Mouse (Mus musculus): ENCODE measurements at regions not wholly inside any gene's neighbourhood (a gene's known extent, or its start where the extent isn't known, plus 50 kb on each side); places are given as distances from the start of the nearest gene placed in this dataset.
"Not testable (repeated sequence)": the region's sequence is repeated elsewhere in the genome, so short reads cannot be mapped to it uniquely, and the experiment has no call there.

DNA sequence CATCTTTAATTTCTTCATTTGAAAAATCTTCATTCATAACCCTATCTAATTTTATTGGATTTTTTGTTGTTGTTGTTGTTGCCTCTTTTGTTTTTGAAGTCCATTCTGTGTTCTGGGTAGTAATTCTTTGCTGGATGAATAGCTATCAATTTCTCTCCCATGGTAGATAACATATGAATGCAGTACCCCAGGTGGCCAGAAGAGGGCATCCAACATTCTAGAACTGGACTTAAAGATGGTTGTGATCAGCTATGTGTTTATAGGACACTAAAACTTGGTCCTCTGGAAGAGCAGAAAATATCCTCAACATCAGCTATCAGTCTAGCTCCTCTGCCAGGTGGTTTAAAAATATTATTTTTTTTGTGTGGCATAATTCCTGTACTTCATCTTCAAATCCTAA lies 73.0 kb downstream of the Prl2c3 start:
- DNase-seq = not testable (repeated sequence)

DNA sequence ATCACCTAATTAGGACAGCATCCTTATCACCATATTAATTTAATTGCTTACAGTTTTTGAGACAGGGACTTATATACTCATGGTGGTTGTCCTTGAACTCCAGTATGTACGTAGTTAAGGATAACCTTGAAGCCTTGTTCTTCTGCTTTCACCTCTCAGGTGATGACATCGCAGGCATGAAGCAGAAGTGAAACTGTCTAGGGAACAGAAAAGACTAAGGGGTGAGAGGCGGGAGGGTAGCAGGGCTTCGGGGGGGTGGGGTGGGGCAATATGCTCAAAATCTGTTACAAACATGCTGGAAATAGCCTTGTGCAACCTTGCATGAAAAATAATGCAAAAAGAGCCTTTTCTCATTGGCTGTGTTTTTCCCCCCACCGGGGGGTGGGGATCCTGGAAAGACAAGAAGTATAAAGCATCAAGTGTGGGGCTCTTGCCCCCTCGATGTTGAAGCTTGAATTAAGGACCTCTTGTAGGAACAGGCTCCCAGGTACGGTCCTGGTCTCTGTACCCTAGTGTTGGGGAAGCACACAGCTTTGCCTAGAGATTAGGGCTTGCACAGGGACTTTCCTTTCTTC lies 81.8 kb downstream of the Prl2c3 start:
- not testable (repeated sequence) for DNase-seq

DNA sequence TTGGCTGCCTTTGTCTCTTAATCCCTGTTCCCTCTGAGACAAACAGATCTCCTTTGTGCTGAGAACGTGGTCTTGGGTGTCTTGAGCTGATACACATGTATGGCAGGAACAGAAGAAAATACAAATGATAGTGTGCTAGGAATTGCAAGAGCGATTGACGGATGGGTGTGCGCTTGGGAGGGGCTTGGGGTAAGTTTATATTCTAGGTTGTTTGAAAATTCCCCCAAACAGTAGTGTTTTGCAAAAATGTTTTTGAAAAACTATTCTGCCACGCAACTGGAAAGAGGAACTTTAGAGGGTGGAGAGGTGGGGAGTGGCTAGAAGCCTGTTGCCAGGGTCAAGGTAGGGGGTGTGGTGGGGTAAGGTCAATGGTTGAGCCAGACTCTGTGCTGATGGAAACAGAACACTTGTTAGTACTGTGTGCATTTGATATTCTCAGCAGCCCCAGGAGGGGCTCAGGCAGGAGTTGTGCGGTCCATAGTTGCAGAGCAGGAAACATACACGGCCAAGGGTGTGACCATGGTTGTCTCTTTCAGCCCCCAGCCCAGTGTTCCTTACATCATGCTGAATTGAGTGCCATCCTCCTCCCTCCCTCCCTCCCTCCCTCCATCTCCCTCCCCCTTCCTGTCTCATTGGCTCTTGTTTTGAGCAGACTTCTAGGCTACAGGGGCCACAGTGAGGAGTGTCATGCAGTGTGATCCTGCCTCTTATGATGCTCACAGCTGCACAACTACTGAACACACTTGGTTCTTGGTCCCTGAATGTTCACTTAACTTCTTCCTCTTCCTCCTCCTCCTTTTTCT lies 88.2 kb downstream of the Prl2c3 start:
- DNase-seq = no peak

DNA sequence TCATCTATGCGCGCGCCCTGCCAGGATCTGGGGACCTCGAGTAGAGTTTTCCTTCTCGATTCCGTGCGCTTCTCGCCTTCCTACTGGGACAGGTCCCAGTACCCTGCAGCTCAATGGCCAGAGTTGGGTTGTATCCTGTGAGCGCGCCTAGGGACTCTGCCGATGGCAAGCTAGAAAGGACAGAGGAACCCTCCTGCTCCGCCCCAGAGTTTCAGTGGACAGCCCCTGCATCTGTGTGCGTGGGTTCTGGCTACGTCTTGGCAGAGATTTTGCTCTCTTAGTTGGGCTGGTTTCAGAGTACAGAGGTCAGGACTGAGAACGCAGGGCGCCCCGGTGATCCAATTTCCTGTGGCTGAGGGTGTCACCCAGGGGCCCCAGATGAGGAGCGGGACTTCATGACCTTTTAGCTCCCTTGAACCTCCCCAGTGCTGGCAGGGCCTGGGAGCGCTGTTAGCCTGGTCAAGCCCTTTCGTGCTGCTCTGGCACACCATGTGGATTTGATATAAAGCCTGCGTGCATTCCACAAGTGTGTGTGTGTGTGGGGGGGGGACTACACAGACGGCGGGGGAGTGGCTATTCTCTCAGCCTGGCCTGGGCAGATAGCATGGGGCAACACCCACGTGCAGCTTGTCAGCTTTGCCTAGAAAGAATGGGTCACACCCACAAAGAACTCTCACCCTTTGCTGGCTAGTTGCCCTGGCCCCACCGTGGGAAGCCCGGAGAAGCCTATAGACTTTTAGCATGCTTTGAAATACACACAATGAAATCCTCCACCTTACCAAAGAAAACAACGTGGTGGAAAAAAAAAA lies 96.9 kb downstream of the Prl2c3 start:
- not testable (repeated sequence) for DNase-seq

DNA sequence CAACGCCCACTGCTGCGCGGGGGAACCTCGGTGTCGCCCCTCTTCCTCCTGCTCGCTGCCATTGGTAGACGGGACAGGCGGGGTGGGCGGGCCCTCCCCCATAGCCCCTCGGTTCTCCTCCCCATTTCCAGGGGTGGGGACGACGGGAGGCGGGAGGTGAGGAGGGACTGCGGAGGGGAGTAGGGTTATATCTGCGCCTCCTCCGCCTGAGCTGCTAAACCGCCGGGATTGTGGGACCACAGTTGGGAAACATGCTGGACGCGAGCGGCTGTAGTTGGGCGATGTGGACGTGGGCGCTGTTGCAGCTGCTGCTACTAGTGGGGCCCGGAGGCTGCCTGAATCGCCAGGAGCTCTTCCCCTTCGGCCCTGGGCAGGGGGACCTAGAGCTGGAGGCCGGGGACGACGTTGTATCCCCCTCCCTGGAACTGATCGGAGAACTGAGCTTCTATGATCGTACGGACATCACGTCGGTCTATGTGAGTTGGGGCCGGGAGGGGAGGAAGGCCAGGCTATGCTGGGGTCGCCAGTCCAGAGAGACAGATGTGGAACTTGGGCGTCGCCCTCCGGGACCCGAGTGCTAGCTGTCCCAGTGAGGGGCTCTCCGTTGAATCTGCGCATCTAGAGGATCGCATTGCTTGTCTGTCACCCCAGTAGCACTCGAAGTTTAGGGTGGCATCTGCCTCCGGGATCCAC lies 97.6 kb downstream of the Prl2c3 start:
- not testable (repeated sequence) for DNase-seq

DNA sequence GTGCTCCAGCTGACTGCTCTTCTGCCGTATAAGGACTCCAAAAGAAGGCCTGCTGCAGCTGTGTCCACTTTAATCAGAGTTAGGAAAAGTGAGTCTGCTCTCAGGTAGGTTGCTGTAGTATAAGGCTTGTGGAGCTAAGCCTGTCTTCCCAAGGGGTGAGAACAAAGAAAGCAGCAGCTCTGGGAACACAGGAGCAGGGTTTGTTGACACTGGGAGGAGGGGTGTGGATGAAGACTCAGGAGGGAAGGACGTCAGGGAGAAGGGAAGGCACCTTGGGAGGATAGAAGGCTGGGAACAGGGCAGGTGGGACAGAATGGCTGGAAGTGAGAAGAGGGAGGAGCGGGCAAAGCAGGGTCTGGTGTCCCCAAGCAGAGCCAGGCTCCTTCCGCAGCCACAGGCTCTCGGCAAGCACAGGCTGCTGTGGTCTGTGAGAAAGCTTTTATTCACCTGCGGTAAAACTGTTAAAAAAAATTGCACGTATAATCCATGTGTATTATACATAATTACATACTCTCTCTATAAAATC lies 106.2 kb downstream of the Prl2c3 start:
- not testable (repeated sequence) for DNase-seq

DNA sequence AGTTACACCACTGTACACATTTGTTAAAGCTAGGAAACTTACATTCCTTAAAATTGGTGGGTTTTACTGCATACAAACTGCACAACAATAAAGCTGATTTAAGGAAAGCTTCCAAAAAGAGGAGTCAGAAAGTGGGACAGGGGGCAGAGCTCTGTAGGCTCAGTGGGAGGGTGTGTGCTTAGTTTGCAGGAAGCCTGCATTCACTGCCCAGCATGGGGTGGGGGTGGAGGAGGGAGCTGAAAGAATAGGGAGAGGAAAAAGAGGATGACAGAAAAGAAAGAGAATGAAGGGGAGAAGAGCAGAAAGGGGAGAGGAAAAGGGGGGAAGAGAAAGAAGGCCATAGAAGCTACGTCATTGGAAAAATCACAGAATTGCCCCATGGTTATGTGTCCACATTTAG lies 111.1 kb downstream of the Prl2c3 start:
- not testable (repeated sequence) for DNase-seq

DNA sequence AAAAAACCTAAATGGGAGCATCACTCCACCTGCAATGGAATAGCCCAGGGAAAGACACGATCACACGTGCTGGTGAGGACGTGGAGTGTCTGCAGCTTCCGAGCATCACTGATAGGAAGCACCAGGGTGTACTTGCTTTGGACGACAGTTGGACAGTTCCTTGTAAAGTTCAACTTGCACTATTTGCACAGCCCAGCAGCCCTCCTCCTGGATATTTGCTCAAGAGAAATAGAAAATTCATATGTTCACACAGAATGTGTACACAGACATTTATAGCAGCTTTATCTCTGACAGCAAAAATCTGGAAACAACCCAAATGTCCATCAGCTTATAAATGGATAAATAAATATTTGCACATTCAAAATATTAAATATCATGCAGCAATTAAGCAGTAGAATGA lies 111.7 kb downstream of the Prl2c3 start:
- DNase-seq = not testable (repeated sequence)

DNA sequence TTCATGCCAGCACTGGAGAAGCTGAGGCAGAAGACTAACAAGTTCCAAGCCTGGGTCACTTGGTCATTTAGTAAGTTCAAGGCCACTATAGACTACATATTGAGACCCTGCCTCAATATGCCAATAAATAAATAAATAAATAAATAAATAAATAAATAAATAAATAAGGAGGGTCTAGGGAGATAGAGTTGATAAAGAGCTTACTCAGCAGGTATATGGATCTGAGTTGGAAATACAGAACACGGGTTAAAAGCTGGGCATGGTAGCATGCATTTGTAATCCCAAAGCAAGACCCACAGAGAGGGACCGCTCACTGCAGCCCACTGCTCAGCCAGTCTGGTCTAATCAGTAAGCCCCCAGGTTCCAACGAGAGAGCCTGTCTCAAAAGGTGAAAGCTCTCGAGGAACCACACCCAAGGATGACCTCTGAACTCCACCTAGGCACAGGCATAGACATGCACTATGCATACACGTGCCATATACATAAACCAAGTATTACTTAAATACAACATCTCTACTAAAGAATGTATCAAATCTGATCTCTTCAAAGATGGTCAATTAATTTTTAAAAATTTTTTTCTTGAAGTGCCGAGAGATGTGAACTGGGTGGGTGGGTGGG lies 115.4 kb downstream of the Ero1lb start:
- not testable (repeated sequence) for DNase-seq

DNA sequence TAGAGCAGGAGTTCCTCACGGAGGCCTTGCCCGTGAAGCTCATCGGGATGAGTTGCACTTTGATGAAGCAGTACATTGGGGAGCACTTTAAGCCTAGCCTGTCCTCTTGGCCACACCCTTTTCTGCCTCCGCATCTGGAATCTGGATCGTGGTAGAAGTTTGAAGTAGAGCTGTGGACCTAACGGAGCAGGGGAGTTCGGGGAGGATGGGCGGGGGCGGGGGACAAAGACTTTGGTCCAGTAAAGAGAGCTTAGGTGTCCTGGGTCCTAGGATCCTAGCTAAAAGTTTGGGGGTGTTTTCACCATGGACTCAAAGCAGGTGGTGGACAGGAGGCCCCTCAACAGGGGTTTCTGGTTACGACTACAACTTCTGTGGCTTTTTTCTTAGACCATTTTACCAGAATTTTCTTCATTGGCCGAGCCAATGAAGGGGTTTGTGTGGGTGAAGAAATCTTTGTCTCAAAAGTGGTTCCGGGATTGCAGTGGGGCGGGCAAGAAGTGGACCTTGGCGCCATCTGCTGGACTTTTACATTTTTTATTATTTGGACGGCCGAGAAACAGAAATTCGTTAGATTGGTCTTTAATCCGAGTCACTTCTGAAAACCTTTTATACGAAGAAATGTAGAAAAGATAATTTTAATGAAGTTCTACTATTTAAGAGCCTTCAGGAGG lies 114.7 kb downstream of the Ero1lb start:
- DNase-seq = peak; percentile 7

DNA sequence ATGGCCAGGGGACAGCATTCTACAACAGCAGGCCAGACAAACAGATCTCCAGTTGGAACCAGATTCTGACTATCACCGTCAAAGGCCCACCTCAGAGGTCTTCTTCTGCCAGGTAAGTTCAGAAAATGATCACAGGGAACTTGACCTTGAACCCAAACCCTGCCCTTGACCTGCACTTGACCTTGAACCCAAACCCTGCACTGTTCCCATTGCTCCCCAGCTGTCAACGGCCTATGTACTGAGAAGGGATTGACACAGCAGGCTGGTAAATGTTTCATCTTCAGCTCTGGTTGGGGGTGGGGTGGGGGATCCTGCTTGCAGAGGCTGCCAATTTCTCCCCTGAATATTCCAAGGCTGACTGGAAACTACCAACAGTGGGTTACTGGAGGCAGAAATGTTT lies 111.7 kb downstream of the Ero1lb start:
- DNase-seq = no peak

DNA sequence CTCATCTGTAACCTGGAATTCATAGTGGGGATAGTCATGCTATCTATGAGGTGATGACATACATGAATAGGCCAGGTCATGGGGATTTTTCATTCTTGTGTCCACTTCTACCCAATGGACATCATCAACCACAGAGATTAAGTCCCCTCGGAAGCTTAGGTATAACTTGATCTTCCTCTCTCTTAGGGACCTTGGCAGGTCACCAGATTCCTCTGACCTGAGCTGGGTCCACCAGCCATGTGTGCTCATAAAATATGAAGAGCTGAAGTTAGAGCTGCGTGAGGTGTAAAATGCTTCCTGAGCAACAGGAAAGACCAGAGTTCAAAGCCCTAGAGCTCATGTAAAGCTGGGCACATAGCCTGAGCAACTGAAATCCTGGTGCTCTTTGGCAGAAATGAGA lies 105.3 kb downstream of the Ero1lb start:
- not testable (repeated sequence) for DNase-seq

DNA sequence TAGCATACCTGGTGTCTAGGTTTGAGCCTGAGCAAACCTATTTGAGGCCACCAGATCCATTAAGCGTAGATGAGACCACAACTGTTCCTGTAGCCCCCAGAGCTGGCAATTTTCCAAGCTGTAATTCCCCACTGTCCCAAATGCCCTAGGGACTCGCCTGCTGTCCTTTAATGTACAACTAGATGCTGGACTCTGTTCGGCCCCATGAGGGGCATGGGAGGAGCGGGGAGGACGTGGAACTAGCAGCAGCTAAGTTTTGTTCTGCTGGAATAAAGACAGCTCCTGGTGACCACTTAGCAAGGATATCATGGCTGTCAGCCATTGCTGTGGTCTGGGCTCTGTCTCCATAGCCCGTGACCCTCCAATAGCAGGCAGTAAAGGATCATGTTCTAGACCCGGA lies 103.1 kb downstream of the Ero1lb start:
- not testable (repeated sequence) for DNase-seq

DNA sequence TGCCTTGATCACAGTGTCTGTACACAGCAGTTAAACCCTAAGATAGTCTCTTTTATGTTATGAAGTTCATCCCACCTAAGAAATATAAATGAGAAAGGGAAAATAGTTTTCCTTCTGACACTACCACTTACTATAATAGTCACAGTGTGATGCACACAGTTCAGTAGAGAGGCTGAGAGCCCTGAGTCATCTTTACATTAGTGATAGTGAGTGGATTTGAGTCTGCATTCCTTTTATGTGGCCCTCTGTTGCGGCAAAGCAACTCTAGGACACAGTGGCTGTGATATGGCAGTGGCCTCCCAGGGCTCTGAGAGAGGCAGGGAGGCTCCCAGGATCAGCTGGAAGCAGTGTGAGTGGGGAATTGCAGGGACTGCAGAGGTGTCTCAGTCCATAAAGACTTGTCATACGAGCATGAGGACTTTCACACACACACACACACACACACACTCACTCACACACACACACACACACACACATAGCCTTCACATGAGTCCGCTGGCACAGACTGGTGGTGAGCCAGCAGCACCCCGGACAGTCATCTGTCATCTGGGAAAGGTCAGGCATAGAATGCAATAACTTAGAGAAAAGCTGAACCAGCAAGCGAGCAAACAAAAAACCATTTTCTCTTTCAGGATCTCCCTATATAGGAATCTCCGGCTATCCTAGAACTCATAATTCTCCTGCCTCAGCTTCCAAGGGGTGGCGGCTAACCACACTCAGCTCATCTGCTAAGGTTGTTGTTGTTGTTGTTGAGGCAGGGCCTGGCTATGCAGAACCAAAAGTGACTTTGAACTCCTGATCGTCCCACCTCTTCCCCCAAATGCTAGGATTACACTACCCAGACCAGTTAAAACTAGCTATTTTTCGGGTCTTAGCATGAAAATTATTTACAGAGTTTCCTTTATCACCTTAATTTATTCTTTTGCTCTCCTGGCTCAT lies 102.3 kb downstream of the Ero1lb start:
- not testable (repeated sequence) for DNase-seq

DNA sequence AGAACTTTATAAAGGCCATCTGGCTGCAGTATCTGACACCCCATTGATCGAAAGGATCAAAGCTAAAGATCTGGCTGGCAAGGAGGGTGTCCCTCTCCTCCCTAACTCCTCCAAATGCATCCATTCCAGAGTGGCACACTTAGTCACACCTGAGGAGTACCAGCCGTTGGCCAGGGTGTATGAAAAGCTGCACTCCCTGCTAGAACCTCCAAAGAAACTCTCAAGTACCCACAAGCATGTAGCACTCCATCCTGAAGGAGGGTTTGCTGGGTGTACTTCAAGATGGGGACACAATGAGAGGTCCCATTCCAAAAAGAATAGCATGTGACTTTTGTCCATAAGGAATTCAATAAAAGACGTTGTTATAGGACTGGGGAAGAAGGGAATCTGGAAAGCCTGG lies 100.4 kb downstream of the Ero1lb start:
- DNase-seq = not testable (repeated sequence)
